Mouse (Mus musculus): ENCODE measurements at regions not wholly inside any gene's neighbourhood (a gene's known extent, or its start where the extent isn't known, plus 50 kb on each side); places are given as distances from the start of the nearest gene placed in this dataset.

- no peak for TF ChIP-seq CTCF (IDR thresholded peaks at IDR 0.05)
- no peak for TF ChIP-seq EP300 (IDR thresholded peaks at IDR 0.05)
Measured at GRCm38 (mm10) chr4:71229796-71230496, 527.8 kb downstream of the Gm11232 start.
